Mouse (Mus musculus): Measurements from ENCODE around the gene Ralgps2.
A peak's percentile ranks its signal among the peaks of the same experiment; 100 is the strongest.

The Ralgps2 gene

GRCm38 (mm10) chr1:156891561-156891960, 47.9 kb downstream of the Ralgps2 start:
- no peak for DNase-seq

- peak; percentile 11 for DNase-seq
These were observed 50.6 kb downstream of the Ralgps2 start for GRCm38 (mm10) chr1:156888830-156889229.

GRCm38 (mm10) chr1:156885879-156886278, 53.5 kb downstream of the Ralgps2 start:
- no peak for DNase-seq

GRCm38 (mm10) chr1:156884782-156885181, 54.6 kb downstream of the Ralgps2 start:
- peak; percentile 7 for DNase-seq

- DNase-seq = no peak
These were observed 68.8 kb downstream of the Ralgps2 start for GRCm38 (mm10) chr1:156870616-156871015.

- DNase-seq = no peak
These were observed 69.4 kb downstream of the Ralgps2 start for GRCm38 (mm10) chr1:156870028-156870427.

- no peak for DNase-seq
These were observed 75.2 kb downstream of the Ralgps2 start for GRCm38 (mm10) chr1:156864240-156864639.

- DNase-seq = no peak
These were observed 75.7 kb downstream of the Ralgps2 start for GRCm38 (mm10) chr1:156863726-156864125.

- DNase-seq = peak; percentile 21
These were observed 77.9 kb downstream of the Ralgps2 start for GRCm38 (mm10) chr1:156861475-156862043.

- DNase-seq = no peak
These were observed 79.2 kb downstream of the Ralgps2 start for GRCm38 (mm10) chr1:156860266-156860665.

GRCm38 (mm10) chr1:156859711-156860250, 79.6 kb downstream of the Ralgps2 start:
- no peak for DNase-seq

GRCm38 (mm10) chr1:156859156-156859555, 80.3 kb downstream of the Ralgps2 start:
- no peak for DNase-seq

- DNase-seq = no peak
These were observed 82.8 kb downstream of the Ralgps2 start for GRCm38 (mm10) chr1:156856666-156857065.

GRCm38 (mm10) chr1:156854558-156854957, 84.9 kb downstream of the Ralgps2 start:
- no peak for DNase-seq

- no peak for DNase-seq
These were observed 86.6 kb downstream of the Ralgps2 start for GRCm38 (mm10) chr1:156852872-156853271.

- no peak for DNase-seq
These were observed 87.0 kb downstream of the Ralgps2 start for GRCm38 (mm10) chr1:156852409-156852808.

GRCm38 (mm10) chr1:156847098-156847497, 92.3 kb downstream of the Ralgps2 start:
- DNase-seq = no peak

- DNase-seq = no peak
These were observed 97.6 kb downstream of the Ralgps2 start for GRCm38 (mm10) chr1:156841625-156842339.

- peak; percentile 67 for DNase-seq
These were observed 100.7 kb downstream of the Ralgps2 start for GRCm38 (mm10) chr1:156838695-156839094.

GRCm38 (mm10) chr1:156838177-156838576, 101.2 kb downstream of the Ralgps2 start, which contains the start of gene Angptl1:
Gene Angptl1 (plus strand): TSS chr1:156838562.
- DNase-seq = peak; percentile 71

- DNase-seq = peak; percentile 90
These were observed 120.2 kb downstream of the Ralgps2 start for GRCm38 (mm10) chr1:156819236-156819635.

GRCm38 (mm10) chr1:156813485-156813884, 125.9 kb downstream of the Ralgps2 start:
- no peak for DNase-seq

- DNase-seq = no peak
These were observed 126.7 kb downstream of the Ralgps2 start for GRCm38 (mm10) chr1:156812716-156813115.

- no peak for DNase-seq
These were observed 127.5 kb downstream of the Ralgps2 start for GRCm38 (mm10) chr1:156811928-156812327.
